Mouse (Mus musculus) Muller cell, postnatal 12 days (primary cell): ENCODE data around the gene Mink1.
A peak's percentile ranks its signal among the peaks of the same experiment; 100 is the strongest.

ENCODE experiments used
- DNase-seq: peaks from one replicate; pipeline ENCODE4 v3.0.0-alpha.2; 2015; ENCODE audit errors: inconsistent ontology term

Mink1 gene

GRCm38 (mm10) chr11:70591733-70592132, 29.1 kb downstream of the Mink1 start:
- no peak for DNase-seq

GRCm38 (mm10) chr11:70594253-70594989, 31.7 kb downstream of the Mink1 start:
- DNase-seq = no peak

- DNase-seq = no peak
Measured at GRCm38 (mm10) chr11:70595638-70596037, 33.0 kb downstream of the Mink1 start.

GRCm38 (mm10) chr11:70596094-70596493, 33.4 kb downstream of the Mink1 start:
- DNase-seq = no peak

GRCm38 (mm10) chr11:70597301-70597700, 34.6 kb downstream of the Mink1 start:
- DNase-seq = no peak

GRCm38 (mm10) chr11:70598451-70598953, 35.8 kb downstream of the Mink1 start:
- DNase-seq = no peak

- peak; percentile 60 for DNase-seq
Measured at GRCm38 (mm10) chr11:70605024-70605566, 42.4 kb downstream of the Mink1 start.

GRCm38 (mm10) chr11:70606717-70607116, 44.0 kb downstream of the Mink1 start:
- DNase-seq = no peak

- DNase-seq = no peak
Measured at GRCm38 (mm10) chr11:70607611-70608010, 44.9 kb downstream of the Mink1 start.

GRCm38 (mm10) chr11:70608381-70609066, 45.8 kb downstream of the Mink1 start:
- DNase-seq = no peak

GRCm38 (mm10) chr11:70610752-70611151, 48.1 kb downstream of the Mink1 start:
- DNase-seq = no peak

- DNase-seq = no peak
Measured at GRCm38 (mm10) chr11:70612505-70612904, 49.8 kb downstream of the Mink1 start.

- DNase-seq = peak; percentile 68
Measured at GRCm38 (mm10) chr11:70615074-70615473, 52.4 kb downstream of the Mink1 start.

- DNase-seq = no peak
Measured at GRCm38 (mm10) chr11:70615516-70616093, 52.9 kb downstream of the Mink1 start, which contains the start of gene 4930544D05Rik. TSS of gene 4930544D05Rik (plus strand) at chr11:70615848.

- no peak for DNase-seq
Measured at GRCm38 (mm10) chr11:70619101-70619500, 56.4 kb downstream of the Mink1 start, which contains the start of gene Chrne. TSS of gene Chrne (minus strand) at chr11:70619216.

- peak; percentile 82 for DNase-seq
Measured at GRCm38 (mm10) chr11:70621972-70622814, 59.5 kb downstream of the Mink1 start.

GRCm38 (mm10) chr11:70623053-70623742, 60.5 kb downstream of the Mink1 start:
- DNase-seq = no peak

- DNase-seq = peak; percentile 39
Measured at GRCm38 (mm10) chr11:70625473-70625872, 62.8 kb downstream of the Mink1 start.

- no peak for DNase-seq
Measured at GRCm38 (mm10) chr11:70626877-70627276, 64.2 kb downstream of the Mink1 start.

GRCm38 (mm10) chr11:70628431-70628830, 65.8 kb downstream of the Mink1 start:
- DNase-seq = no peak

GRCm38 (mm10) chr11:70629557-70629956, 66.9 kb downstream of the Mink1 start:
- no peak for DNase-seq
